Mouse (Mus musculus): ENCODE measurements around the gene Plb1. TPM values are rescaled to one million over a fixed set of nuclear protein-coding genes. Genes with fewer than 3 reads are reported as not detected.

Plb1 gene
- polyA plus RNA-seq, 1 experiment from 2014 or later = not detected

GRCm38 (mm10) chr5:32286315-32286714, 53.8 kb downstream of the Plb1 start:
- Histone ChIP-seq H3K4me3 (ENCODE audit: low read depth, low read length) (no peak overlapping the region), H3K4me2 (ENCODE audit: low read depth, low read length) (no peak overlapping the region), H3K4me1 (ENCODE audit: control insufficient read depth, insufficient read depth, low read length) (no peaks in the 10 kb centered on the region), H3K9me3 (replicated peaks; ENCODE audit: control insufficient read depth, low read length) (no peaks in the 10 kb centered on the region), H3K27ac (replicated peaks; ENCODE audit: low read depth, low read length) (no peak overlapping the region), H3K9ac (replicated peaks; ENCODE audit: low read length) (no peak overlapping the region), H3K27me3 (ENCODE audit: control insufficient read depth, insufficient read depth, low read length) (no peaks in the 10 kb centered on the region), H3K36me3 (replicated peaks; ENCODE audit: control insufficient read depth, insufficient read depth, low read depth, low read length) (no peaks in the 10 kb centered on the region)
- 72% methylated on average over 4 of the region's 4 CpGs for WGBS
- DNase-seq (ENCODE audit: low spot score) (no peak), ATAC-seq (replicated peaks; ENCODE audit: insufficient number of reproducible peaks, low FRiP score, low TSS enrichment, low read depth) (no peak)

- no peak for ATAC-seq (replicated peaks; ENCODE audit: insufficient number of reproducible peaks, low FRiP score, low TSS enrichment, low read depth)
- DNase-seq (ENCODE audit: low spot score) = no peak
Measured at GRCm38 (mm10) chr5:32288021-32288420, 55.5 kb downstream of the Plb1 start.

GRCm38 (mm10) chr5:32291316-32291715, 58.8 kb downstream of the Plb1 start:
- no peaks in the 10 kb centered on the region for H3K9me3 ChIP-seq (replicated peaks; ENCODE audit: control insufficient read depth, low read length)
- no peak overlapping the region for H3K4me2 ChIP-seq (ENCODE audit: low read depth, low read length)
- no peak overlapping the region for H3K4me3 ChIP-seq (ENCODE audit: low read depth, low read length)
- H3K36me3 ChIP-seq (replicated peaks; ENCODE audit: control insufficient read depth, insufficient read depth, low read depth, low read length) = no peaks in the 10 kb centered on the region
- H3K27me3 ChIP-seq (ENCODE audit: control insufficient read depth, insufficient read depth, low read length) = no peaks in the 10 kb centered on the region
- DNase-seq (ENCODE audit: low spot score) (no peak), ATAC-seq (replicated peaks; ENCODE audit: insufficient number of reproducible peaks, low FRiP score, low TSS enrichment, low read depth) (no peak)
- H3K27ac ChIP-seq (replicated peaks; ENCODE audit: low read depth, low read length) = no peak overlapping the region
- no peaks in the 10 kb centered on the region for H3K4me1 ChIP-seq (ENCODE audit: control insufficient read depth, insufficient read depth, low read length)
- H3K9ac ChIP-seq (replicated peaks; ENCODE audit: low read length) = no peak overlapping the region
- 84% methylated on average over 2 of the region's 2 CpGs for WGBS

More at GRCm38 (mm10) chr5:32288021-32288420, 55.5 kb downstream of the Plb1 start:
- Histone ChIP-seq H3K36me3 (replicated peaks; ENCODE audit: control insufficient read depth, insufficient read depth, low read depth, low read length) (no peaks in the 10 kb centered on the region), H3K9ac (replicated peaks; ENCODE audit: low read length) (no peak overlapping the region), H3K4me1 (ENCODE audit: control insufficient read depth, insufficient read depth, low read length) (no peaks in the 10 kb centered on the region), H3K4me3 (ENCODE audit: low read depth, low read length) (no peak overlapping the region), H3K4me2 (ENCODE audit: low read depth, low read length) (no peak overlapping the region), H3K27ac (replicated peaks; ENCODE audit: low read depth, low read length) (no peak overlapping the region), H3K27me3 (ENCODE audit: control insufficient read depth, insufficient read depth, low read length) (no peaks in the 10 kb centered on the region), H3K9me3 (replicated peaks; ENCODE audit: control insufficient read depth, low read length) (no peaks in the 10 kb centered on the region)

GRCm38 (mm10) chr5:32302991-32303921, 70.7 kb downstream of the Plb1 start:
- DNase-seq (ENCODE audit: low spot score) (peak; percentile 82), ATAC-seq (replicated peaks; ENCODE audit: insufficient number of reproducible peaks, low FRiP score, low TSS enrichment, low read depth) (peak; percentile 87)
- Histone ChIP-seq H3K4me1 (ENCODE audit: control insufficient read depth, insufficient read depth, low read length) (no peaks in the 10 kb centered on the region), H3K36me3 (replicated peaks; ENCODE audit: control insufficient read depth, insufficient read depth, low read depth, low read length) (no peaks in the 10 kb centered on the region), H3K9ac (replicated peaks; ENCODE audit: low read length) (peak overlapping the region; percentile 28; the same call in 1 of the 2 replicates), H3K27ac (replicated peaks; ENCODE audit: low read depth, low read length) (no peak overlapping the region), H3K27me3 (ENCODE audit: control insufficient read depth, insufficient read depth, low read length) (no peaks in the 10 kb centered on the region), H3K4me2 (ENCODE audit: low read depth, low read length) (peak overlapping the region; percentile 35), H3K4me3 (ENCODE audit: low read depth, low read length) (0 out of 2 replicates have a peak overlapping the region, but pooled peaks have one; percentile 11), H3K9me3 (replicated peaks; ENCODE audit: control insufficient read depth, low read length) (no peaks in the 10 kb centered on the region)
- WGBS = 8% methylated on average over 23 of the region's 23 CpGs

GRCm38 (mm10) chr5:32307106-32307505, 74.6 kb downstream of the Plb1 start:
- no peak for DNase-seq (ENCODE audit: low spot score)
- WGBS = 62% methylated on average over 2 of the region's 2 CpGs
- no peak overlapping the region for H3K27ac ChIP-seq (replicated peaks; ENCODE audit: low read depth, low read length)

GRCm38 (mm10) chr5:32308647-32309046, 76.1 kb downstream of the Plb1 start:
- no peak for ATAC-seq (replicated peaks; ENCODE audit: insufficient number of reproducible peaks, low FRiP score, low TSS enrichment, low read depth)

More at GRCm38 (mm10) chr5:32307106-32307505, 74.6 kb downstream of the Plb1 start:
- Histone ChIP-seq H3K4me2 (ENCODE audit: low read depth, low read length) (no peak overlapping the region), H3K9me3 (replicated peaks; ENCODE audit: control insufficient read depth, low read length) (no peaks in the 10 kb centered on the region), H3K4me3 (ENCODE audit: low read depth, low read length) (no peak overlapping the region), H3K27me3 (ENCODE audit: control insufficient read depth, insufficient read depth, low read length) (no peaks in the 10 kb centered on the region), H3K36me3 (replicated peaks; ENCODE audit: control insufficient read depth, insufficient read depth, low read depth, low read length) (no peaks in the 10 kb centered on the region), H3K9ac (replicated peaks; ENCODE audit: low read length) (no peak overlapping the region), H3K4me1 (ENCODE audit: control insufficient read depth, insufficient read depth, low read length) (no peaks in the 10 kb centered on the region)
- ATAC-seq (replicated peaks; ENCODE audit: insufficient number of reproducible peaks, low FRiP score, low TSS enrichment, low read depth) = no peak

GRCm38 (mm10) chr5:32309714-32310113, 77.2 kb downstream of the Plb1 start:
- DNase-seq (ENCODE audit: low spot score) = no peak
- H3K9me3 ChIP-seq (replicated peaks; ENCODE audit: control insufficient read depth, low read length) = no peaks in the 10 kb centered on the region
- WGBS = 76% methylated on average over 1 of the region's 1 CpGs

More at GRCm38 (mm10) chr5:32308647-32309046, 76.1 kb downstream of the Plb1 start:
- WGBS = 87% methylated on average over 4 of the region's 4 CpGs
- H3K4me3 ChIP-seq (ENCODE audit: low read depth, low read length) = no peak overlapping the region
- no peaks in the 10 kb centered on the region for H3K4me1 ChIP-seq (ENCODE audit: control insufficient read depth, insufficient read depth, low read length)
- H3K27ac ChIP-seq (replicated peaks; ENCODE audit: low read depth, low read length) = no peak overlapping the region
- no peak overlapping the region for H3K9ac ChIP-seq (replicated peaks; ENCODE audit: low read length)
- H3K27me3 ChIP-seq (ENCODE audit: control insufficient read depth, insufficient read depth, low read length) = no peaks in the 10 kb centered on the region
- no peaks in the 10 kb centered on the region for H3K36me3 ChIP-seq (replicated peaks; ENCODE audit: control insufficient read depth, insufficient read depth, low read depth, low read length)
- H3K9me3 ChIP-seq (replicated peaks; ENCODE audit: control insufficient read depth, low read length) = no peaks in the 10 kb centered on the region
- no peak for DNase-seq (ENCODE audit: low spot score)
- no peak overlapping the region for H3K4me2 ChIP-seq (ENCODE audit: low read depth, low read length)

GRCm38 (mm10) chr5:32310802-32311201, 78.3 kb downstream of the Plb1 start:
- Histone ChIP-seq H3K36me3 (replicated peaks; ENCODE audit: control insufficient read depth, insufficient read depth, low read depth, low read length) (no peaks in the 10 kb centered on the region), H3K27ac (replicated peaks; ENCODE audit: low read depth, low read length) (no peak overlapping the region), H3K9ac (replicated peaks; ENCODE audit: low read length) (no peak overlapping the region), H3K9me3 (replicated peaks; ENCODE audit: control insufficient read depth, low read length) (no peaks in the 10 kb centered on the region), H3K27me3 (ENCODE audit: control insufficient read depth, insufficient read depth, low read length) (no peaks in the 10 kb centered on the region), H3K4me1 (ENCODE audit: control insufficient read depth, insufficient read depth, low read length) (no peaks in the 10 kb centered on the region), H3K4me2 (ENCODE audit: low read depth, low read length) (no peak overlapping the region), H3K4me3 (ENCODE audit: low read depth, low read length) (no peak overlapping the region)
- WGBS = 82% methylated on average over 5 of the region's 5 CpGs
- DNase-seq (ENCODE audit: low spot score) (no peak), ATAC-seq (replicated peaks; ENCODE audit: insufficient number of reproducible peaks, low FRiP score, low TSS enrichment, low read depth) (no peak)

More at GRCm38 (mm10) chr5:32309714-32310113, 77.2 kb downstream of the Plb1 start:
- ATAC-seq (replicated peaks; ENCODE audit: insufficient number of reproducible peaks, low FRiP score, low TSS enrichment, low read depth) = no peak
- Histone ChIP-seq H3K4me3 (ENCODE audit: low read depth, low read length) (no peak overlapping the region), H3K36me3 (replicated peaks; ENCODE audit: control insufficient read depth, insufficient read depth, low read depth, low read length) (no peaks in the 10 kb centered on the region), H3K27ac (replicated peaks; ENCODE audit: low read depth, low read length) (no peak overlapping the region), H3K4me1 (ENCODE audit: control insufficient read depth, insufficient read depth, low read length) (no peaks in the 10 kb centered on the region), H3K4me2 (ENCODE audit: low read depth, low read length) (no peak overlapping the region), H3K27me3 (ENCODE audit: control insufficient read depth, insufficient read depth, low read length) (no peaks in the 10 kb centered on the region), H3K9ac (replicated peaks; ENCODE audit: low read length) (no peak overlapping the region)
